Mouse (Mus musculus) olfactory bulb, adult 2 months (tissue): ENCODE measurements at regions not wholly inside any gene's neighbourhood (a gene's known extent, or its start where the extent isn't known, plus 50 kb on each side); places are given as distances from the start of the nearest gene placed in this dataset.

ENCODE experiments used
- CTCF ChIP-seq: fragments of 200-500 bp; IDR thresholded peaks from 2 replicates; pipeline ENCODE4 v1.5.1; 2012; ENCODE audit warnings: low read depth, mild to moderate bottlenecking, low read length, moderate library complexity; ENCODE audit not compliant: insufficient read depth
- POLR2A ChIP-seq: fragments of 200-500 bp; IDR thresholded peaks from 2 replicates; pipeline ENCODE4 v1.6.1; 2012; ENCODE audit warnings: mild to moderate bottlenecking, low read depth, low read length, moderate library complexity; ENCODE audit not compliant: insufficient read depth

GRCm38 (mm10) chr8:7710764-7711163 is 950.3 kb downstream of the Efnb2 start:
- no peak for TF ChIP-seq CTCF
- TF ChIP-seq POLR2A = no peak
